Mouse (Mus musculus): ENCODE results near the gene Phf6. TPM values are rescaled to one million over a fixed set of nuclear protein-coding genes. Genes with fewer than 3 reads are reported as not detected.

Phf6 gene
- total and polyA plus RNA-seq, 2 experiments from 2014 or later, result 40.6 to 45.3 TPM

DNA sequence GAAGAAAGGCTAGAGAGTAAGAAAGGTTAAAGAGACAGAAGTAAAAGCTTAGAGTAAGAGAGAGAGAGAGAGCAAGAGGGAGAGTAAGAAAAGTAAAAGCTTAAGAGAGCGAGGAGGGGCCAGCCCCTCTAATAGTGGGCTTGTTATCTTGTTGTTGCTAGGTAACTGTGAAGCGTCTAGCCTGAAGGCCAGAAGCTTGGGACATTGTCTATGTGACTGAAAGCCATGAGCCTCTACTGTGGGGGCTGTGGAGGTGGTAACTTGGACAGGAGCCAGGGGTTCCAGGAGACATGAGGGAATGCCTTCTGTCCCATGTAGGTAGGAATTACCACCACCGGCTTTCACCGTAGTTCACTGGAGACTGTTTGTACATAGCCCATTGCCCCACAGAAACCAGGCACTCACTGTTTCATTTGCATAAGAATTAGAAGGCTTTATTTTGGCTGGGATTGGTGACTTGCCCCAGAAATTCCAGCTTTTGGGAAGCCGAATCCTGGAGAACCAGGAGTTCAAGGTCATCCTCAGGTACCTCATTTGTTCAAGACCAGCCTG lies 49.6 kb downstream of the Phf6 start:
- Histone ChIP-seq H3K27ac (ENCODE audit: low read depth, low read length) (no peak overlapping the region), H3K9ac (replicated peaks; ENCODE audit: low read length, poor library complexity, severe bottlenecking) (no peak overlapping the region), H3K4me1 (ENCODE audit: insufficient read depth, low read length) (no peaks in the 10 kb centered on the region), H3K4me2 (ENCODE audit: low read depth, low read length, poor library complexity, severe bottlenecking) (no peak overlapping the region), H3K27me3 (ENCODE audit: insufficient read depth, low read length) (no peaks in the 10 kb centered on the region), H3K4me3 (ENCODE audit: low read depth, low read length) (no peak overlapping the region), H3K9me3 (ENCODE audit: low read length) (no peaks in the 10 kb centered on the region), H3K36me3 (ENCODE audit: insufficient read depth, low read length) (no peaks in the 10 kb centered on the region)
- 46% methylated on average over 5 of the region's 5 CpGs for WGBS
- TF ChIP-seq CTCF (IDR thresholded peaks at IDR 0.05), result no peak
- no peak for DNase-seq (ENCODE audit: low spot score)
- ATAC-seq (ENCODE audit: low FRiP score), result no peak

DNA sequence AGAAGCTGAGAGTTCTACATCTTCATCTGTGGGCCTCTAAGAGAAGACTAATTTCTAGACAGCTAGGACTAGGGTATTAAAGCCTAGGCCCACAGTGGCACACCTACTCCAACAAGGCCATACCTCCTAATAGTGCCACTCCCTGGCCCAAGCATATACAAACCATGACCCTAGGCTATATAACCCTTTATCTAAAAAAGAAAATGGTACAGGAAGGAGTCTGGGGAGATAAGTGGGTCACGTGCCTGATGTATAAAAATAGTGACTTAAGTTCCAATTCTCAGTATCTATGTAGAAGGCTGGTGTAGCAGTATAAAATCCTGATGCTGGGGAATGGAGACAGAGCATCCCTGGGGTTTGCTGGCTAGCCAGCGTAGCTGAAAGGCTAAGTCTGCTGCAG lies 53.1 kb downstream of the Phf6 start:
- no peak for DNase-seq (ENCODE audit: low spot score)
- Histone ChIP-seq H3K9me3 (ENCODE audit: low read length) (no peaks in the 10 kb centered on the region), H3K27ac (ENCODE audit: low read depth, low read length) (no peak overlapping the region), H3K4me3 (ENCODE audit: low read depth, low read length) (no peak overlapping the region), H3K9ac (replicated peaks; ENCODE audit: low read length, poor library complexity, severe bottlenecking) (no peak overlapping the region), H3K36me3 (ENCODE audit: insufficient read depth, low read length) (no peaks in the 10 kb centered on the region), H3K27me3 (ENCODE audit: insufficient read depth, low read length) (no peaks in the 10 kb centered on the region), H3K4me1 (ENCODE audit: insufficient read depth, low read length) (no peaks in the 10 kb centered on the region), H3K4me2 (ENCODE audit: low read depth, low read length, poor library complexity, severe bottlenecking) (no peak overlapping the region)
- no peak for ATAC-seq (ENCODE audit: low FRiP score)
- WGBS, result 86% methylated on average over 2 of the region's 2 CpGs
- no peak for TF ChIP-seq CTCF (IDR thresholded peaks at IDR 0.05)

DNA sequence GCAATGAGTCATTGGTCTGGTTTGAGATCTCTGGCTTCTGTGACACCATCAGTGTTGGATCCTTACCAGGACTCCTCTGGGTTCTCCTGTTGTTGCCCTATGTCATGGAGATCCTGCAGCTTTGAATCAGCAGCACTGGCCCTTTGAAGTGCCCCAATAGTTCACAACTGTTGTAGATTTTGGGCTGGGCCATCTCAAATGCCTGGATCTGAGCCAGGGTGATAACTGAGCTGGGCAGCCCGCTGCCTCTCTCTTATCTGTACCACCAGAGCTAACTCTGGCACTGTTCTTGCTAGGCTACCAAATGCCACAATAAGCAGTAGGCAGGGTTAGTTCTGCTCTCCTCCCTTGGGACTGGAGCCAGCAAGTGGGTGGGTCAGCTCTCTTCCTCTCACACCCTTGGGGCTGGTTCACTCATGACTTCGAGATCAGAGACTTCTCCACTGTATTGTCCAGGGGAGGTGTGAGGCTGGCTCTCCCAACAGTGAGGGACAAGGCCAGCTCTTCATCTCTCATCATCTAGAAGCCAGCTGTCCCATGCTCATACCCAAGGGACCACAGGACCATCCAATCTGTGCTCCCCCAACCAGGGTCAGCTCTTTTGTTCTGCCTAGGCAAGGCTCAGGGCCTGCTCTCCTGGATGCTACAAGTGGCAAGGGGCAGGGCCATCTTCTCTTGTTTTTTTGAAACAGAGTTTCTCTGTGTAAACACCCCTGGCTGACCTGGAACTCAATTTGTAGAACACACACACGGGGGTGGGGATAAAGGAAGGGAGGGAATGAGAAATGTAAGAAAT lies 59.3 kb downstream of the Phf6 start:
- H3K4me1 ChIP-seq (ENCODE audit: insufficient read depth, low read length), result no peaks in the 10 kb centered on the region
- H3K27me3 ChIP-seq (ENCODE audit: insufficient read depth, low read length), result no peaks in the 10 kb centered on the region
- no peak overlapping the region for H3K4me3 ChIP-seq (ENCODE audit: low read depth, low read length)
- no peak overlapping the region for H3K9ac ChIP-seq (replicated peaks; ENCODE audit: low read length, poor library complexity, severe bottlenecking)
- DNase-seq (ENCODE audit: low spot score) (no peak), ATAC-seq (ENCODE audit: low FRiP score) (no peak)
- WGBS, result 60% methylated on average over 3 of the region's 3 CpGs
- H3K27ac ChIP-seq (ENCODE audit: low read depth, low read length), result no peak overlapping the region
- no peaks in the 10 kb centered on the region for H3K36me3 ChIP-seq (ENCODE audit: insufficient read depth, low read length)
- H3K9me3 ChIP-seq (ENCODE audit: low read length), result no peaks in the 10 kb centered on the region
- H3K4me2 ChIP-seq (ENCODE audit: low read depth, low read length, poor library complexity, severe bottlenecking), result no peak overlapping the region
- no peak for TF ChIP-seq CTCF (IDR thresholded peaks at IDR 0.05)

DNA sequence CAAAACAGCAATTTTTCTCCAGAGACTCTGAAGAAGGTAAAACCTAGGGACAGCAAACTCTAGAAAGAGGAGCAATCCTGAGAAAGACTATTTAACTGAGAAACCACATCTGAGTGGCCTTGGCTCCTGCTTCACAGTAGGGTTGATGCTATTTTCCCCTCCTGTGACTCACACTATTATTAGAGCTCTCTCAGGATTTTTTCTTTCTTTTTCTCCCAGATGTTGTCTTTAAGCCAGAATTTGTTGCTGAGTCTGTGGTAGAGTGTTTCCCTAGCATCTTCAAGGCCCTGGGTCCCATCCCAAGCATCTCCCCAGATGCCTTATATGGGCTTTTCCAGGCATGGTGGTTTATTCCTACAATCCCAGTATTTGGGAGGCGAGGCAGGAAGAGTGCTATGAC lies 60.1 kb downstream of the Phf6 start:
- no peak overlapping the region for H3K4me3 ChIP-seq (ENCODE audit: low read depth, low read length)
- H3K36me3 ChIP-seq (ENCODE audit: insufficient read depth, low read length), result no peaks in the 10 kb centered on the region
- no peak for DNase-seq (ENCODE audit: low spot score)
- no peaks in the 10 kb centered on the region for H3K4me1 ChIP-seq (ENCODE audit: insufficient read depth, low read length)
- WGBS, result 40% methylated on average over 1 of the region's 1 CpGs
- TF ChIP-seq CTCF (IDR thresholded peaks at IDR 0.05), result no peak
- no peaks in the 10 kb centered on the region for H3K9me3 ChIP-seq (ENCODE audit: low read length)
- H3K9ac ChIP-seq (replicated peaks; ENCODE audit: low read length, poor library complexity, severe bottlenecking), result no peak overlapping the region
- no peak for ATAC-seq (ENCODE audit: low FRiP score)
- no peak overlapping the region for H3K27ac ChIP-seq (ENCODE audit: low read depth, low read length)
- H3K4me2 ChIP-seq (ENCODE audit: low read depth, low read length, poor library complexity, severe bottlenecking), result no peak overlapping the region
- no peaks in the 10 kb centered on the region for H3K27me3 ChIP-seq (ENCODE audit: insufficient read depth, low read length)

DNA sequence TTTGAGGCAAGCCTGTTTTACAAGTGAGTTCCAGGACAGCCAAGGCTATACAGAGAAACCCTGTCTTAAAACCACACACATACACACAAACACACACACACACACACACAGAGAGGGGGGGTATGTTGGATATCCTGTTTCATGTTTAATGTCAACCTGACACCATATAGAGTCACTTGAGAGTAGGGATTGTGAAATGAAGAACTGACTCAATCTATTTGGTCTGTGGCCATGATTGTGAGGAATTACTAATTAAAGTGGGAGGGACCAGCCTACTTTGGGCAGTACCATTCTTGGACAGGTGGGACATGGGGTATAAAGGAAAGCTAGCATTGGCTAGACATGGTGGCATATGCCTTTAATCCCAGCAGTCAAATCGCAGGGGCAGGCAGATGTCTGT lies 60.6 kb downstream of the Phf6 start:
- 82% methylated on average over 1 of the region's 1 CpGs for WGBS
- Histone ChIP-seq H3K4me3 (ENCODE audit: low read depth, low read length) (no peak overlapping the region), H3K27me3 (ENCODE audit: insufficient read depth, low read length) (no peaks in the 10 kb centered on the region), H3K4me1 (ENCODE audit: insufficient read depth, low read length) (no peaks in the 10 kb centered on the region), H3K9me3 (ENCODE audit: low read length) (no peaks in the 10 kb centered on the region), H3K9ac (replicated peaks; ENCODE audit: low read length, poor library complexity, severe bottlenecking) (no peak overlapping the region), H3K4me2 (ENCODE audit: low read depth, low read length, poor library complexity, severe bottlenecking) (no peak overlapping the region), H3K36me3 (ENCODE audit: insufficient read depth, low read length) (no peaks in the 10 kb centered on the region), H3K27ac (ENCODE audit: low read depth, low read length) (no peak overlapping the region)
- ATAC-seq (ENCODE audit: low FRiP score) (no peak), DNase-seq (ENCODE audit: low spot score) (no peak)
- no peak for TF ChIP-seq CTCF (IDR thresholded peaks at IDR 0.05)

DNA sequence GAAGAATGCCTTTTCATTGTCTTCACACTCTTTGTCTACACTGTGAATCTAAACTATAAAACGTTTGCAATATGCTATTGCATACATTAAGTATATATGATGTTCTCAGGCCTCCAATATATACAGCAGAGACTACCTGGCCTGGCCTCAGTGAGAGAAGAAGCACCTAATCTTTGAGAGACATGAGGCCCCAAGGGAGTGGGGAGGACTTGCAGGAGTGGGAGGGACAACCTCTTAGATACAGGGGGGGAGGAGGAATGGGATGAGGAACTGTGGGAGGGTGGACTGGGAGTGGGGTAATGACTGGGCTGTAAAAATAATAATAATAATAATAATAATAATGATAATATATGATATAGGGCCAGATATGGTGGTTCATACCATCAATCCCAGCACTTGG lies 66.5 kb downstream of the Phf6 start:
- no peaks in the 10 kb centered on the region for H3K4me1 ChIP-seq (ENCODE audit: insufficient read depth, low read length)
- no peak for DNase-seq (ENCODE audit: low spot score)
- H3K9me3 ChIP-seq (ENCODE audit: low read length), result no peaks in the 10 kb centered on the region
- TF ChIP-seq CTCF (IDR thresholded peaks at IDR 0.05), result no peak
- H3K36me3 ChIP-seq (ENCODE audit: insufficient read depth, low read length), result no peaks in the 10 kb centered on the region
- H3K27ac ChIP-seq (ENCODE audit: low read depth, low read length), result no peak overlapping the region
- H3K9ac ChIP-seq (replicated peaks; ENCODE audit: low read length, poor library complexity, severe bottlenecking), result no peak overlapping the region
- H3K4me3 ChIP-seq (ENCODE audit: low read depth, low read length), result no peak overlapping the region
- H3K27me3 ChIP-seq (ENCODE audit: insufficient read depth, low read length), result no peaks in the 10 kb centered on the region
- 36% methylated on average over 1 of the region's 1 CpGs for whole genome bisulfite sequencing
- no peak overlapping the region for H3K4me2 ChIP-seq (ENCODE audit: low read depth, low read length, poor library complexity, severe bottlenecking)
- no peak for ATAC-seq (ENCODE audit: low FRiP score)
